Mouse (Mus musculus) right cerebral cortex, postnatal 25 days (tissue): ENCODE data around the gene Cgref1.

ENCODE experiments used
- DNase-seq: peaks from one replicate; pipeline ENCODE4 v3.0.0; 2022

The Cgref1 gene

GRCm38 (mm10) chr5:30944956-30945781 is at the start of gene Cgref1:
Cgref1 (minus strand) TSS chr5:30945591.
- DNase-seq, result peak; percentile 77

DNA sequence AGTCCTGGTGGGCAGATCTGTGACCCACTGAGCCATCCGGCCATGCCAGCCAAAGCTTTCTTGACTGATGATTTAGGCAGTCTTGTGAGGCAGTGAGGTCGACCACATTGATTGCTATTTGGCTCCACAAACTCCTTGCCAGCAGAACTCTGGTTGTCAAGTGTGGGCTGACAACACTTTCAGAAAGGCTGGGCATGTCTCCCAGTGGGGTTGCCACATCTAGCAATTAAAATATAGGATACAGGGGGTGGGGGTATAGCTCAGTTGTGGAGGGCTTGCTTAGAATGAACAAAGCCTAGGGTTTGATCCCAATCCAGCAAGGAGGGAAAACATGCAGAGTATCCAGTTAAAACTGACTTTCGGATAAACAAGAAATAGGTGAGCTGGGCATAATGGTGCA is 48.7 kb upstream of the Cgref1 start:
- DNase-seq, result peak; percentile 19

GRCm38 (mm10) chr5:30992980-30993676 is 47.7 kb upstream of the Cgref1 start:
- peak; percentile 67 for DNase-seq

DNA sequence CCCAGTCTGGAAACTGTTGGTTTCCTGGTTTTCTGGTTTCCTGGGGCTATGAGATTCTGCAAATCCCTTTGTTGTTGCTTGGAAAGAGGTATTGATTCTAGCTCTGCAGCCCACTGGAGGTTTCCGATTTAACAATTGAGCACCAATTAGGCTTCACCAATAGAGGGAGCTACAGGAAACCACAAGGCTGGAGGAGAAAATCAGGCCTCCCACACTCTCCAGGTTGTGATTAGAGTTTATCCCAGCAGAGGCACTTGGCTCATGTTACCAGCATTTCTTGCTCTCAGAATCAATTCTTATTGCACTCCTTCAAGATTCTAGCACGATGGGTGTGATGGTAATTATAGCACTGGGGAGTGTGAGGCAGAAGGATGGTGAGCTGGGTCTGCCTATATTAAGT is 37.0 kb upstream of the Cgref1 start:
- peak; percentile 26 for DNase-seq

GRCm38 (mm10) chr5:30974870-30975656 is 29.7 kb upstream of the Cgref1 start:
- no peak for DNase-seq

GRCm38 (mm10) chr5:30969440-30969839 is 24.0 kb upstream of the Cgref1 start:
- no peak for DNase-seq

- DNase-seq, result no peak
Observed at GRCm38 (mm10) chr5:30968416-30968815, 23.0 kb upstream of the Cgref1 start, which contains the start of gene Tcf23. Tcf23 (plus strand) TSS chr5:30968662.

GRCm38 (mm10) chr5:30966189-30966588 is 20.8 kb upstream of the Cgref1 start:
- no peak for DNase-seq

DNA sequence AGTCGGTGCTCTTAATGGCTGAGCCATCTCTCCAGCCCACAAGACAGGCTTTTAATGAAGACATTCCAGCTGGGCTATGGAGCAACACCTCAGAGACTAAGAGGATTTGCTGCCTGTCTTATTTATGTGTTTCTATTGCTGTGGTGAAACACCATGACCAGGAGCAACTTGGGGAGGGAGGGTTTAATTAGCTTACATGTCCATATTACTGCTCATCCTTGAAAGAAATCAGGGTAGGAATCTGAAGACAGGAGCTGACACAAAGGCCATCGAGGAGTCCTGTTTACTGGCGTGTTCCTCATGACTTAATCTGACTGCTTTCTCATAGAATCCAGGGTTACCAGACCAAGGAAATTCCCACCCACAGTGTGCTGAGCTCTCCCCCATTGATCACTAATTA is 18.5 kb upstream of the Cgref1 start:
- DNase-seq, result no peak

DNA sequence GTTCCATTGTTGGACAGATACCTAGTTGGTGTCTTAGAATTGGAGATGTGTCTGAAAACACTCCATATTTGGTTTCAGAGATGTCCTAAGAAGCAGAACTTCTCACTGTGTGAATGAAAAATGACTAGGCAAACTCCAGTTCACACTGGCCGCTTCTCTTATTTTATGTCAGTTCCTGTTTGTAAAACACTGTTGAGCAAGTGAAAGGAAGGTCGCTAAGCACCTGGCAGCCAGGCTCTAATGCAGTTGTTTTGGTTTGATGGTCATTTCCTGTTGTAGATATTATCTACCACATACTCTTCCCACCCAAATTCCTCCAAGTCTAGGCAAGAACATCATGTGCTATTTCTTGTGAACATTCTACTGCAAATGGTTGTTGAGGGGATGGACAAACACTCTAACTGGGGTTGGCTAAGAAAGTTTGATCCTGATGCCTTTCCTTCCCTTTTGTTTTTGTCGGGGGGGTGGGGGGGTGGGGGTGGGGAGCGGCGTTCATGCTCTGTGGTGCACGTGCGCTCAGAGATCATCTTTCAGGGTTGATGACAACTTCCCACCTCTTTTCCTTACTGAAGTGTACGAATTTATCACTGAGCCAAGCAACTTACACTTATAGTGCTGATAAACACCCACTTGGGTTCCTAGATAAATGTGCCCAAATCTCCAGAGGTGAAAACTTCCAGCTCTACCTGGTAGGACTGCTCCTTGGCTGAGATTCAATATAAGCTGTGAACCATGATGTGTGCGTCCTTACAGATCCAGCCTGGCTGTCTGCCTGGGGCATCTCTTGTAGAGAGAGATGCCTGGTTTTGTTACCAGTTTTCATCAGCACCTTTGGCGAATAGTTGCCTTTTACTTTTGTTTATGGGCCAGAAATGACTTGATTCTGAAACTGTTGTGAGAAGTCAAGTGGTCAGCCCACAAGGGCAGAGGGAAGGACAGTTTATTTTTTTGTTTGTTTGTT is 16.4 kb upstream of the Cgref1 start:
- DNase-seq, result no peak

GRCm38 (mm10) chr5:30960814-30961213 is 15.4 kb upstream of the Cgref1 start:
- DNase-seq, result no peak

- DNase-seq, result peak; percentile 99
Observed at GRCm38 (mm10) chr5:30959966-30960501, 14.6 kb upstream of the Cgref1 start, which contains the start of gene Preb. Preb (minus strand) TSS chr5:30960361.

- no peak for DNase-seq
Observed at GRCm38 (mm10) chr5:30959198-30959854, 13.9 kb upstream of the Cgref1 start.

DNA sequence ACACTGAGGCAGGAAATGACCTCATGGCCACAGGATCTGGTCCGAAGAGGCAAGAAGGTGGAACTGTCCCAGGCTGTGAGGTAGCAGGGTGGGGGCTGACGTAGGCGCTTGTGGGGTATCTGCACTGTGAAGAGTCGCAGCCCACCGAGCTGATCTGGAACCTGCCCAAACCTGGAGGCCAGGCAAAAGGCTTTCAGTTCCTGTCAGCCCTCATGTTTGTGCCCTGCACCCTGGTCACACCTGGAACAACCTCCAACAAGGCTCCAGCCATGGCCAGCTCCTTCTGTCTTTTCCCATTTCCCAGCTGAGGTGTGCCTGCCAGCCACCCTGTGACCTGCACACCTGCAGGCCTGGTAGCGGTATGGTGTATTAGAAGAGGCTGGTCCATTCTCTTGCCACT is 12.5 kb upstream of the Cgref1 start:
- DNase-seq, result no peak

DNA sequence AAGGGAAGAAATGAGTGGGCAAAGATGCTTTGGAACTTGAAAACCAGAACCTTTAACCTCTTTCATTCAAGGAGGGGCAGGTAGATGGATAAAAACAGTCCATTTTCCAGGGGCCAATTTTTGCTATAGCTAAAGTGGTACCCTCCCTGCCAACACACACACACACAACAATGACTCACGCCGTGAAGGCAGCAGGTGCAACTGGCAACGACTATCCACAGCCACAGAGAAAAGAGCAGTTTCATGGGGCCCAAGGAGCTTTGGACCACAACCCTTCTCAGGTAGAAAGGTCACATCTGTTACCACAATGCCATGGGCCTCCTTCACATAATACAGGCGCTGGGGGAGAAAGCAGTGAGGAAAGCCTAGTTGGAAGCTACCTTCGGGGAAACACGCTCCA is 10.4 kb upstream of the Cgref1 start:
- DNase-seq, result no peak

DNA sequence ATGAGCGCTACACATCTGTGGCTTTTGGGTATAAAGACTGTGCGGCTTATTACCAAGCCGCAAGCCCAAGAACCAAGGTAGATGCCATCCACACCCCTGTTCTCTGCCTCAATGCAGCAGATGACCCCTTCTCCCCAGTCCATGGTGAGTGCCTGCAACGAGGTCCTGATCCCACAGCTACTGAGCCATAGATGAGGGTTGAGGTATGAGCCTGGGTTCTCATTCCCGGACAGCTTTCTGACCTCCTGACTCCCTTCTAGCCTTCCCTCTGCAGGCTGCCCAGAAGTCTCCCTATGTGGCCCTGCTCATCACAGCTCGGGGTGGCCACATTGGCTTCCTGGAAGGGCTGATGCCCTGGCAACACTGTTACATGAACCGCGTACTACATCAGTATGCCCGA is 9.2 kb upstream of the Cgref1 start:
- DNase-seq, result no peak

DNA sequence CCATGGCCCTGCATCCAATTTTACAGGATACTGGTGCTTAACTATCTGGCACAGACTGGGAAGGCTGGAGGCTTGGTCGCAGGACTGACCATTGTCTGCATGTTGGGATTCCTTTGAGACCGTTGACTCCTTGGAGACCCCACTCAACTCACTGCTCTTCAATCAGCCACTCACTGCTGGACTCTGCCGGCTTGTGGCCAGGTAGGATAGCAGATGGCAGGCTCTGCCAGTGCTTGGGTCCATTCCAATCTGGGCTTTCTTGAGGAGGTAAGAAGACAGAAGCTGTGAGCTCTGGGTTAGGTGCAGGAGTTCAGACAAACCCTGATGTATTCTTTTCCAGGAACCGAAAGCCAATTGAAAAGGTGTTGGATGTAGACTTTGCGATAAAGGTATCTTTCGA is 8.7 kb upstream of the Cgref1 start:
- DNase-seq, result no peak

GRCm38 (mm10) chr5:30952551-30952950 is 7.2 kb upstream of the Cgref1 start:
- no peak for DNase-seq

- no peak for DNase-seq
Observed at GRCm38 (mm10) chr5:30951706-30952105, 6.3 kb upstream of the Cgref1 start.

DNA sequence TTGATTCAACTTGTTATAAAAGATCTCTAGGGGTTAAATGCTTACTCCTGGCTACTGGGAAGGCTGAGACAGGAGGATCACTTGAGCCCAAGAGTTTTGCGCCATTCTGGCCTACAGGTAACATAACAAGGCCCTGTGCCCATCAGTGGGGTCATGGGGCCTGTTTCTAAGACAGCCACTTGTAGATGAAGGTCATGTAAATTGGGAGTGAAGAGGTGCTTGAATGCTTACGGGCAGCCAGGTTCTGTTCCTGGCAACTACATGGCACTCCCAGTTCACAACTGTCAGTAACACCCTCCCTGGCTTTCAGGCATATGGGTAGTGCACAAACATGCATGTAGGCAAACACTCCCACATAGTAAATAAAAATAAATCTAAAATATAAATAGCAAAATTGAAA is 5.5 kb upstream of the Cgref1 start:
- DNase-seq, result no peak

GRCm38 (mm10) chr5:30950451-30950850 is 5.1 kb upstream of the Cgref1 start:
- no peak for DNase-seq
